Mouse (Mus musculus) small intestine, adult 2 months (tissue): ENCODE measurements around the gene Tnrc18.

Source experiments
- CTCF ChIP-seq: fragments of 200-500 bp; IDR thresholded peaks from 2 replicates; pipeline ENCODE4 v1.5.1; 2012; ENCODE audit warnings: low read depth, mild to moderate bottlenecking, control low read depth, inconsistent platforms, low read length, moderate library complexity, mixed read lengths; ENCODE audit not compliant: insufficient replicate concordance, insufficient read length; ENCODE audit errors: extremely low read depth
- POLR2A ChIP-seq: fragments of 200-500 bp; IDR thresholded peaks from 2 replicates; pipeline ENCODE4 v1.6.1; 2012; ENCODE audit warnings: low read depth, mild to moderate bottlenecking, control low read depth, inconsistent platforms, low read length, moderate library complexity

DNA sequence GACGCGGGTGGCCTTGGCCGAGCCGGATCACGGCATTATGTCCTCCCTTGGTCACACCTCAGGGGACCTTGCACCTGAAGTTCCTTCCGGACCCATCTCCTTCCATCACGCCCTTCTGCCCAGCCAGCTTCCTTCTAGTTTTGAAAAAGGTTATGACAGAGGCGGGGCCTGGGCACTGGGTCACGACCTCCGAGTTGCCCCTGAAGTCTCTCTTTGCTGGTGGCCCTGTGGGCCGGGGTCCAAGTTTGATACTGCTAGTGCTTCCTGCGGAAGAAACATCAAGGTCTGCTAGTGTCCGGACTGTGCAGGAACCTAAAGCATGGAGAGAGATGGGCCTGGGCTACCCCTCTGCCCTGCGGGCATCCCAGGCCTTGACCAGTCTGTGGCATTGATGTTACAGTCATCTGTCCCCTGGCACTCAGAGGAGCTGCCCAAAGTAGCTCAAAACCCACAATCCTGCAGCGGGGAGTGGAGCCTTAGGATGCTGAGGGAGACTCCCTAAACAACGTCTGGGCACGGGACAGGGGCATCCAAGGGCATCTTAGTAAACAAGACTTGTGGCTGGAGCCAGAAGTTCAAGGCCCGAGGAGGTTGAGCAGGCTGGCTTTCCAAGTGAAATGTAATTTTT lies 114.8 kb downstream of the Tnrc18 start:
- TF ChIP-seq CTCF, result no peak
- TF ChIP-seq POLR2A, result no peak
